Mouse (Mus musculus) testis, adult 2 months (tissue): ENCODE measurements at regions not wholly inside any gene's neighbourhood (a gene's known extent, or its start where the extent isn't known, plus 50 kb on each side); places are given as distances from the start of the nearest gene placed in this dataset.

Experiments
- CTCF ChIP-seq: fragments of 200-500 bp; IDR thresholded peaks from 2 replicates; pipeline ENCODE4 v1.5.1; 2012; ENCODE audit warnings: low read depth, mild to moderate bottlenecking, inconsistent platforms, low read length, moderate library complexity; ENCODE audit not compliant: control insufficient read depth, insufficient read depth, insufficient replicate concordance
- POLR2A ChIP-seq: fragments of 200-500 bp; IDR thresholded peaks from 2 replicates; pipeline ENCODE4 v1.6.1; 2012; ENCODE audit warnings: low read depth, mild to moderate bottlenecking, inconsistent platforms, low read length, moderate library complexity; ENCODE audit not compliant: control insufficient read depth

GRCm38 (mm10) chr17:79971721-79972336, 75.9 kb upstream of the Atl2 start:
- TF ChIP-seq POLR2A (no peak), CTCF (no peak)
